Mouse (Mus musculus) cerebellum, adult 11-12 months (tissue): ENCODE measurements around the gene Hist1h3d.
"Not testable (repeated sequence)": the region's sequence is repeated elsewhere in the genome, so short reads cannot be mapped to it uniquely, and the experiment has no call there.

Experiments
- DNase-seq: peaks from one replicate; pipeline ENCODE4 v3.0.0; 2022

The Hist1h3d gene

GRCm38 (mm10) chr13:23586099-23586939 is 10.8 kb downstream of the Hist1h3d start:
- no peak for DNase-seq

GRCm38 (mm10) chr13:23586940-23587225 is 11.3 kb downstream of the Hist1h3d start:
- DNase-seq = no peak

DNA sequence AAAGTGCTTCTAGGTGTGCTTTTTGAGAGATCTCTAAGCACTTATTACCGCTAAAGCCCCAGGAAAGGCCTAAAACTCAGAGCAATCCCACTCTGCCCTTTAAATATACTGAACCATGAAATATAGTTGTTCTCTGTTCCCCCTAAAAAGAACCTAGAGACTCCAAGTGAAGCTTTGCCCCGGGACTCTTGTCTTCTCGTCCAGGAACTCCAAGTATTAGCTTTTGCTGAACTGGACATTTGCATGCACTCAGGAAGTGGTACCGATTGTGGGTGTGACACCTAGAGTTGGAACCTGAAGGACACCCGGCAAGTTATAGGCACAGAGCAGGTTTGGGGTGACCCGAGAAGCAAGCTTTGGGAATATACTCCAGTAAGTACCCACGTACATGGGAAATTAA is 15.6 kb downstream of the Hist1h3d start:
- no peak for DNase-seq

DNA sequence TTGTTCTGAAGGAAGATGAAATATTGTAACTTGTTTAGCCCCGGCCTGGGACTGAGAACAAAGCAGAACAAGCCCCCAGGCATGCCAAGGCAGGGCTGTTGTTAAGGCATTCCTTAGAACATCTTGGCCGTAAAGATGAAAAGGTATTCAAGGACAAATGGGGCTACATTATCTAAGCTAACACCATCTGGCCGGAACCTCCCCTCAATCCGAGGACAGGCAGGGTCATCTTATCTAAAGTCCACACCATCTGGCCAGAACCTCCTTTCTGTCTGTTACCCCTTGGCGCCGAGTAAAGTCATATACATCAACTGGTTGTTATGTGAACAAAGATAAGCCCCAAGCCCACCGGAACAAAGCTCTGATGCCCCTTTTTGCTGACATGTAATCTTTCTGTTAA is 16.3 kb downstream of the Hist1h3d start:
- not testable (repeated sequence) for DNase-seq

GRCm38 (mm10) chr13:23592614-23593013 is 17.1 kb downstream of the Hist1h3d start:
- peak; percentile 73 for DNase-seq

GRCm38 (mm10) chr13:23593051-23593770 is 17.6 kb downstream of the Hist1h3d start:
- DNase-seq = no peak

DNA sequence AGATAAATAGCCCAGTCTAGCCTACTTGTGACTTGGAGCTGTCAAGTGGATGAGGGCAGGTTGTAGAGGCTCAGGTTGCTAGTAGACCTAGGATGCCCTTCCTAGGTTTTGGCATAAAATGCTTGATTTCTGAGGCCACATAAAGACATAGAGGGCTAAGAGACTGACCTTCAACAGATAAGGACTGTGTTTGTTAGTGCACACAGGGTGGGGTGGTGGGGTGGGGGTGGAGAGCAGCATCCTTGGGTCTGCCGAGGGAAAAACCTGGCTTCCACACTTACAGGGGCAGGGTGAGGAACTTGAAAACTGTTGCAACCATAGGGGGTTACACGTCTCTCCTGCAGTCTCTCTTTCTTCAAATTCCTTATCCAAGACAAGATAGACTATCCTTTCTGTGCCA is 19.6 kb downstream of the Hist1h3d start:
- no peak for DNase-seq

DNA sequence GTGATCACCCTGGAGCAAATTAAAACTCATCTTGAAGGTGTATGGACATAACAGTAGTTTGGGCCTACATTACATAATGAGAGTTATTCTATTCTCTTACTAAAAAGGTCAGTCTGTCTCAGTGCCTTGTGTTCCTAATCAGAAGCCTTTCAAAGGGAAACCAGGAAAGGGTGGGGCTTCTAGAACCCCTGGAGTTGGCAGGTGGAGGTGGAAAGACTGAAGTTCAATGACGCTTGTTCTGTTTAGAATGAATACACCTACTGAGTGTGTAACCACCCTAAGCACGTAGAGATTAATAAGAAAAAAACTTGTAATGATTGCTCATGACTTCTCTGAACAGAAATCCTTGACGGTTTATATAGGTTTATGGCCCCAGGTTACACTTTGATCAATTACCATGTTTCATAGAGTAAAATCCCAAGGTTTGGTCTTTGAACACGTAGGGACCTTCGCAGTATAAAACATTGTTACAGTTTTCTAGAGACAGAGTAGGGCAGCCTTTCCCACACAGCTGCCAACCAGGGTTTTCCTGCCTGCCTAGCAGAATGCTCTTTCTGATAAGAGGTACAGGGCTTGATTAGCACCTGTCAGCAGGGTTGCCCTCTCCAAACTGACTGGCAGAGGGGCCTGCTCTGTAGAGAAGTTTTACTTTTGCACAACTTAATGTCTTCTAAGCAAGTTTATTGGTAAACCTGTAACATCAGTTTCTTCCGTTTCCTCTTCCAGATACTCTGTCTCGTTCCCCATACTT is 20.2 kb downstream of the Hist1h3d start:
- no peak for DNase-seq

DNA sequence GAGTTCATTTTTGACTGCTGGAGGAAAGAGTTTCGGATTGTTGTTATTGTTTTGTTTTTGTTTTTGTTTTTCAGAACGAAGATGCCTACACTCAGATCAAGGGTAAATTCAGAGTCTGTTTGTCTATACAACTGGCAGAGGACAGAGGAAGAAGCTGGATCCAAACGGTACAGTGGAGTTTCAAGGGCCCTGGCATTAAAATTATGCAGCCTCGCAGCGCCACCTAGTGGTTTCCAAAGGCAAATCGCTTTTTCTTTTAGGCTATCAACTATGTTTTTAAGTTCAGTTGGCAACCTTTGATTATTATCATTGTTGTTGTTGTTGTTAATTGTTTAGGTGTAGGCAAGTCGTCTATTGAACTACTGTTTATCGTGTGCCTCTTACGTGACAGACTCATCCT is 22.4 kb downstream of the Hist1h3d start:
- DNase-seq = peak; percentile 55

DNA sequence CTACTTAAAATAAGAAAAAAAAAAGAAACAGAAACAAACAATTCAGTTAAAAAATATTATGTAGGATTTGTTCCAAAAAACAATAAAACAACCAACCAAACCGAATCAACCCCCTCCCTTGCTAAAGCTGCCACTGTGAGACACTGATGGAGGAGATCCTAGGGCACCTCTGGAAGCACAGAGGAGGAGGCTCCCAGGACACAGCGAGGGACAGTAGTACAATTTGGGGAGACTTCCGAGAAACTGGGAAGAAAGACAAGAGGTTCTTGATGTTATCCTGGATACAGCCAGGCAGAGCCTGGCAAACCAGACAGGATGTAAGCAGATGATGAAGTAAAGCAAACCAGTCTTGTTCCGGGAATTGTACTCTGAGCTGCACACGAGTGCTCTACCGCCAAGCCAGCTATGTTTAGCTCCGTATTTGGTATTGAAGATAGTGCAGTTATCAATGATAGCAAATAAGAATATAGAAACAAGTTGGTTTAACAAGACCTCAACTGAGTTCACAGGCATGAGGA is 27.7 kb downstream of the Hist1h3d start:
- no peak for DNase-seq

DNA sequence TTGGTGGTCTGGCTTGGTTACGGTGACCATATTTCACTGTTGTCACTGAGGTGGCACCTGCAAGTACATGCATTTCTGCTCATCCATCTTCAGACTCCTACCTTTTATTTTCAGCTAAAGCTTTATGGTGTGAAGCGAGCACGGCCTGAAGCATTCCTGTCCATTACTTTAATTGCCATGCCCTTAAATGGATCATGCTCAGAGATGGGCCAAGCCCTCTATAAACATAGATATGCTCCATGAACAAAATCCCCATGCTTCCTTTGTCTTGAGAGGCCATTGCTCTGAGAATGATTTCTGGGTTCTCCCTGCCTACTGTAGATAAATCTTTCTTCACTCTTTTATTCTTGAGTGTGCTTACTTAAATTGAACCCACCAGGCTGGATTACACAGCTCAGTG is 28.9 kb downstream of the Hist1h3d start:
- no peak for DNase-seq

GRCm38 (mm10) chr13:23605052-23605451 is 29.5 kb downstream of the Hist1h3d start:
- DNase-seq = no peak

GRCm38 (mm10) chr13:23609209-23609608 is 33.6 kb downstream of the Hist1h3d start:
- DNase-seq = no peak

GRCm38 (mm10) chr13:23609844-23610243 is 34.3 kb downstream of the Hist1h3d start:
- no peak for DNase-seq

DNA sequence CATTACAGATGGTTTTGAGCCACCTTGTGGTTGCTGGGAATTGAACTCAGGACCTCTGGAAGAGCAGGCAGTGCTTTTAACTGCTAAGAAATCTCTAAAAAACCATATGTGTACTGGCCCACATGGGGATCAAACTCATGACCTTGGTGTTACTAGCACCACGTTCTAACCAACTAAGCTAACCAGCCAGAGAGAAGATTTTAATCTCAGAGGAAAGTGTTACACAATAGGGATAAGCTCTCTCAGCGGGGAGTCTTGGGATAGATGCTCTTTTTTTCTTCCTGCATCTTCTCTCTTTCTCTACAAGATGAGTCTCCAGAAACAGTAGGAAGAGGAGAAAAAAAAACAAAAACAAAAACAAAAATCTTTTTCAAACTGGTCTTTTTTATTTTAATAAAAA is 34.8 kb downstream of the Hist1h3d start:
- no peak for DNase-seq

DNA sequence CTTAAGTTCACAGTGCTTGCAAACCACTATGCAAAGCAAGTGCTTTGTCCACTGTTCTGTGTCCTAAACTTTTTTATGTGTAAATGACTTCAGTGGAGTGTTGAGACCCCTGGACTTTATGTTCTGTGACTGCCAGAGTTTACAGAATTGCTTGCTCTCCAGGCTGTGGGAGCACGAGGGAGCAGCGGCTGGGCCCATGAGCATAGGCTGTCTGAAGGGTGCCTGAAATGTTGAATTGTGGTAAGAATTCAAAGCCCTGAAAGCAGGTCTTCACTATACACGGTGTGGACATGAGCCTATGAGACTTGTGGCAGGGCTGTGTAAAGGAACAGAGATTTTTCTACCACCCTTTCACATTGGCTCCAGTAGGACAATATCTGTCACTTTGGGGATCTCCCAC is 36.1 kb downstream of the Hist1h3d start:
- DNase-seq = no peak

GRCm38 (mm10) chr13:23620056-23620732 is 44.6 kb downstream of the Hist1h3d start:
- peak; percentile 27 for DNase-seq

DNA sequence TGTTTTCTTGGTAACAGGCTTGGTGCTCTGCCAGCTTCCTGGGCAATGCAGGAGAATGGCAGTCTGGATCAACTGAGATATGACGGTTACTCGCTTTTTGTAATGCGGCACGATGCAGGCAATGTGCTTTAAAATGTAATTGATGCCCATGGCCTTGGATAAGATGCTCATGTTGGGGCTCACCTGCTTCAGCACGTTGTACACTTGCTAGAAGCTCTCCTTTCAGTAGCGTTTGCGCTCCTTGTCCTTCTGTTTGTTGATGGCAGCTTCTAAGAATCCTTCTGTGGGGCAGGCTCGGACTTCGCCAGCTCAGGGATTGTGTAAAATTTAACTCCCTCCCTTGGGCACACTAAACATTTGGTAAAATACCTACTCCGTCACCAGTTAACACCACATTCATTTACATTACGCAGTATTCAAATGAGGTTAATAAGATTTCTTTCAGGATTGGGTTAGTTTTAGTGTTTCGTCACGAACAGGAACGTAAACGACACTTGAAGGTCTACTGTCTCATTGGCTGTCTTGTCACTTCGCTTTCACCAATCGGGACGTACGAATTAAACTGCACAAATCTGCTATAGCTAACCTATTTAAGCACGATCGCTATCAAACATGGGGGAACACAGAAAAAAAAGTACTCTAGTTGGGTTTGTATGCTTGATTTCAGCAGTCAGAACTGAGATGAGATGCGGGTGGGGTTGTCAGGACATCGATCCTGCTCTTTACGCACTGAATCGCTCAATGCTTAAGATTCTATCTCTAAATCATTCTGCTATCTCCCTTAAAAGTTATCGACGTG is 45.4 kb downstream of the Hist1h3d start, which contains the start of gene Hist1h2be:
Hist1h2be (minus strand) TSS at position 392 of the 799 bp plus-strand sequence.
- DNase-seq = peak; percentile 81

DNA sequence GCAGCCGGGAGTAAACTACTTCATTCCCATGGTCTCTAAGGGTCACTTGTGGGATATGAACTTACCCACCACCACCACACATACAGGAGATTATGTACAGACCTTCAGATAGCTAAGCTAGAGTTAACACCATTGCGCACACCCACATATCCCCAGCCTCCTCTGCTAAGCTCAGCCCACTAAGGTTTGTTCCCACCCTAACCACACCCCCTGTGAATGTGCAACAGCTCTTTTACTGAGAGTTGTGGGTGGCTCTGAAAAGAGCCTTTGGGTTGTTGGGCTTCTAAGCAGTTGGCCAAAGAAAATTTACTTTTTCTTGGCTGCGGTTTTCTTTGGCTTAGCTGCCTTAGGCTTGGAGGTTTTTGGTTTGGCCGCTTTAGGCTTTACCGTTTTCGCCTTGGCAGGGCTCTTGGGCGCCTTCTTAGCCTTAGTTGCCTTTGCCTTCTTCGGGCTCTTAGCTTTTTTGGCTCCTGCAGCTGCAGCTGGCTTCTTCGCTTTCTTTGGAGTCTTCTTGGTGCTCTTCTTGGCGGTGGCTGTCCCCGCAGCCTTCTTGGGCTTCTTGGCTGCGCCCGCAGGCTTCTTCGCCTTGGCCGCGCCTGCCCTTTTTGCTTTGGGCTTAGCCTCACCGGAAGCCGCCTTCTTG is 46.1 kb downstream of the Hist1h3d start:
- peak; percentile 78 for DNase-seq

GRCm38 (mm10) chr13:23622175-23622671 is 46.7 kb downstream of the Hist1h3d start, which contains the start of gene Hist1h1e:
Hist1h1e (minus strand) TSS chr13:23622558.
- DNase-seq = peak; percentile 90

DNA sequence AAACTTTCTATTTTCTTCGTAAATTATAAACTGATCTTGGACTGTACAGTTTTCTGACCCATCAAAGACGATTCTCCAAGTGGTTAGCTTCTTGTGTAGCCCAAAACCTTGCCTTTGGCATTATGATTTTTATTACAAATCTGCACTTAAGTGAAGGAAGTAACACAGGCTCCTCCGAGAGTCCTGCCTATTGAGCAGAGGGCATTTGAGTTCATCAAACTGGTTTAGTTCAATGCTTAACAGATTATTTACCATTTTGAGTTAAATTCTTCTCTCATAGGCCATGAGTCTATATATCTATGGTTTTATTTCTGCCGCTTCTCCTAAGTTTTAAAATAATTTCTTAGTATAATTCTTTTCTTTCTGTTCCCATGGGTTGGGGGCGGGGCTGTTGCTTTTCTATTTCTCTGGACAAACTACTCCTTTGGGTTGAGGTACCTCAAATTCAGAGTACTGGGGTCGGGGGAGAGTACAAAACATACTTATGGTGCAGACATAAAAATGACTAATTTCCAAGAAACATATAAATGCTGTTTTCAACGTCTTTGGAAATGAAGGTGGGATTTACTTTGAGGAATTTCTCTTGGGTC is 47.4 kb downstream of the Hist1h3d start:
- no peak for DNase-seq
